Mouse (Mus musculus) midbrain, embryonic 14.5 days (tissue): ENCODE measurements around the gene Epha10. TPM values are rescaled to one million over a fixed set of nuclear protein-coding genes. Genes with fewer than 3 reads are reported as not detected.

Experiments used
- polyA plus RNA-seq: library from polyadenylated mRNA; unstranded; fragments of >200 nt; fragmentation: Nextera tagmentation; extraction: Ambion mirVana; gene quantifications from 2 replicates; pipeline ENCODE4 v1.2.1, GENCODE M21; 2014

Epha10 gene
- polyA plus RNA-seq, 1 experiment from 2014 or later = 9.6 TPM

Other genes with a start within 250 kb of the Epha10 start
- 21.7 and 22.6 TPM in 2 replicates for gene Pou3f1, start 224.1 kb upstream of the Epha10 start, polyA plus RNA-seq
- gene Utp11, start 187.3 kb upstream of the Epha10 start, polyA plus RNA-seq = 37.6 and 38.2 TPM in 2 replicates
- gene Fhl3, start 180.2 kb upstream of the Epha10 start, polyA plus RNA-seq = 0.73 and 1.8 TPM in 2 replicates
- 94.9 and 116 TPM in 2 replicates for gene Sf3a3, start 166.1 kb upstream of the Epha10 start, polyA plus RNA-seq
- 16.4 and 26.4 TPM in 2 replicates for gene Inpp5b, start 139.0 kb upstream of the Epha10 start, polyA plus RNA-seq
- 11.4 and 13.4 TPM in 2 replicates for gene Mtf1, start 78.8 kb upstream of the Epha10 start, polyA plus RNA-seq
- 57.3 and 59.1 TPM in 2 replicates for gene Yrdc, start 30.2 kb upstream of the Epha10 start, polyA plus RNA-seq
- gene 1110065P20Rik, start 29.7 kb upstream of the Epha10 start, polyA plus RNA-seq = 85.1 and 110 TPM in 2 replicates
- 16.9 and 18.5 TPM in 2 replicates for gene Maneal, start 18.7 kb upstream of the Epha10 start, polyA plus RNA-seq
- gene 9930104L06Rik, start 56.1 kb downstream of the Epha10 start, polyA plus RNA-seq = 4.9 and 5.6 TPM in 2 replicates
- 22.8 and 34.7 TPM in 2 replicates for gene Cdca8, start 58.4 kb downstream of the Epha10 start, polyA plus RNA-seq
- gene Rspo1, start 105.5 kb downstream of the Epha10 start, polyA plus RNA-seq = 1.7 and 3.2 TPM in 2 replicates
- 67.3 and 88.9 TPM in 2 replicates for gene Gnl2, start 135.7 kb downstream of the Epha10 start, polyA plus RNA-seq
- 0.92 and 1.0 TPM in 2 replicates for gene Dnali1, start 184.8 kb downstream of the Epha10 start, polyA plus RNA-seq
- 27.7 and 31.2 TPM in 2 replicates for gene Snip1, start 185.8 kb downstream of the Epha10 start, polyA plus RNA-seq
- 171 and 183 TPM in 2 replicates for gene Meaf6, start 204.2 kb downstream of the Epha10 start, polyA plus RNA-seq
- gene Zc3h12a, start 246.9 kb downstream of the Epha10 start, polyA plus RNA-seq = 0.22 and 0.46 TPM in 2 replicates